Mouse (Mus musculus) frontal cortex, postnatal 10 days (tissue): ENCODE measurements at regions not wholly inside any gene's neighbourhood (a gene's known extent, or its start where the extent isn't known, plus 50 kb on each side); places are given as distances from the start of the nearest gene placed in this dataset.
A peak's percentile ranks its signal among the peaks of the same experiment; 100 is the strongest.

ENCODE experiments used
- DNase-seq, 2 experiments: peaks; one replicate each; pipeline ENCODE4 v3.0.0; 2022; ENCODE audit warnings: low spot score in 2 of 2, mixed read lengths in 1 of 2

- DNase-seq, result no peak
These were observed 66.8 kb upstream of the Zbtb20 start for GRCm38 (mm10) chr16:42808864-42809263.

- DNase-seq, result no peak
These were observed 68.1 kb upstream of the Zbtb20 start for GRCm38 (mm10) chr16:42807536-42807935.

DNA sequence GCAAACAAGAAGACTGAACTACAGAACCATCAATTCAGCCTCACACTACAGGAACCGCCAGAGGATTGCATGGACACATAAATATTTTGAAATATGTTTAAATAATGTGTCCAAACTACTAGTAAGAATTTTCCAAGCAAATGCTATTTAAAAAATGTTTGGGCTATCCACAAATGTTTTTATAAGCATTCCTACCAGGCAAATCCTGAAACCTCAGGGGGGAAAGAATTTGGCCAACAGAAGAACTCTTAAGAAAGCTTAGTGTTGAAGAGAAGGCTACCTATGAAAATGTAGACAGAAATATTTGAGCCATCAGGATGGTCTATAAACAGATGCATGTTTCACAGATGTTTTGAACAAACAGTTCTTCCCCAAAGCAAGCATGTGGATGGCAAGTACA, 72.1 kb upstream of the Zbtb20 start:
- no peak for DNase-seq

GRCm38 (mm10) chr16:42792571-42792970, 83.1 kb upstream of the Zbtb20 start:
- DNase-seq, result no peak

DNA sequence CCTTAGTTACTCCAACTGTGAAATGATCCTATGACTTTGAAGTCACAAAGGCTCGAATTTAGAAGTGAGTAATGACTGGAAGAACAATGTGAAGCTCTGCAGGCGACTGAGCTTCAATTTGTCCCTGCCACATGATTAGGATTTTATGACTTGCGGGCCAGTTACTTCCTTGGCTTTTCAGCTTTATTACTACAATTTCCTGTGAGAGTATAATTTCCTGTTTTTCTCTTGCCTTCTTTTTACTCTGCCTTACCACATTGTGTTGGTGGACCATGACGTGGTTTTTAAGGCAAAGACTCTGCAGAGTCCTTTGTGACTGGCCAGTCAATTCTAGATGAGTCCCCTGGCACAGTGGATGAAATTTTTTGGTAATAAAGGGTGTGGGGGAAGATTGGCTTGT, 91.0 kb upstream of the Zbtb20 start:
- no peak for DNase-seq

DNA sequence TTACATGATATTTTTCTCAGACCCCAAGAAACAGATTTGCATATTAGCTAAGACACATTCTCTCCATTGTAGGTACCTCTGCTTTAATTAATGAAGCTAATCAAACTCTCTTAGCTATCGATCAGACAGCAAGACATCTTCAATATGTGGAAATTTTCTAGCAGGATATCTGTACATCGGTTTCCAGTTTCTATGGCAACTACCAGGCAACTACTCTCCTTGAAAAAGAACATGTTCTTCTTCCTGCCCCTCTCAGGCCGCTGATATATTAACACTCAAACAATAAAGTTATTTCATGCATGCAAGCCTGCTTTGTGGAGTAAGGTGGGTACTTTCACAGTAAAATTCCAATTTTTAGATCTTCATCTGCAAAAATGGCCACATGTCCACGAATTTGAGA, 91.7 kb upstream of the Zbtb20 start:
- no peak for DNase-seq

- DNase-seq, result peak; percentile 24 to 38
These were observed 93.5 kb upstream of the Zbtb20 start for GRCm38 (mm10) chr16:42782091-42782679.

GRCm38 (mm10) chr16:42781096-42782071, 94.3 kb upstream of the Zbtb20 start:
- DNase-seq, result no peak

GRCm38 (mm10) chr16:42779957-42780356, 95.7 kb upstream of the Zbtb20 start:
- DNase-seq, result no peak

GRCm38 (mm10) chr16:42772640-42773039, 103.0 kb upstream of the Zbtb20 start:
- DNase-seq, result no peak

GRCm38 (mm10) chr16:42770199-42770598, 105.5 kb upstream of the Zbtb20 start:
- DNase-seq, result no peak

- no peak for DNase-seq
These were observed 127.0 kb upstream of the Zbtb20 start for GRCm38 (mm10) chr16:42748681-42749080.

DNA sequence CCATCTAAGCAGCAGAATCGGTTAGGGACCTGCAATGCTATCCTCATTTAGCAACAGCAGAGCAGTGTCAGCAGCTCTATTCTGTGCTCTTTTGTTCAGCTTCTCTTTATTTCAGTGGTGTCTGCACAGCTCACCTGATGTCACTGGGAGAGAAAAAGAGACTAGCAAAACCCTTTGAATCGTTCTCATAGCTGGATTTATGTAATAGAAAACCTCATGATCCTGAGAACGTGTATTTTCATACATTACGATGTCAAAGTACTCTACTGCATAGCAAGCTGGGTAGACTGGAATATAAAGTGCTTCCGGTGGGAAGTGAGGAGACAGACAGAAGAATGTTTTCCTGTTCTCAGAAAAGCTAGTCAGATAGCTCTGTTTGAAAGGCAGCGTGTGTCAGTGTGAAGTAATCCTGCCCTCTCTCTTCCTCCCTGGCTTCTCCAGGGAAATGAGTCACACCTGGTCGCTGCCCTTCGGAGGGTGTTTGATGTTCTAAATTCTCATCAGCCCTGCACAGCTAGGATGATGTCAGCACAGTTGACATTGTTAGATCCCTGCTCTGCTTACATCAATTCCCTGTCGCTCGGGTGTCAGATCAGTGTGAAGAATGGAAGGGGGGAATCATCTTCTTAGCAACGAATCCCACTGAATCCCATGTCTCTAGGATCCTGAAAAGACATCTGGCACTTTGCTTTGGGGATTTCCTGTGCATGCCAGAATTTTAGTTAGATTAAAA, 129.6 kb upstream of the Zbtb20 start:
- DNase-seq, result peak in 1 of 2 experiments; percentile 13

- no peak for DNase-seq
These were observed 132.1 kb upstream of the Zbtb20 start for GRCm38 (mm10) chr16:42743538-42743937.

GRCm38 (mm10) chr16:42743120-42743519, 132.6 kb upstream of the Zbtb20 start:
- DNase-seq, result no peak

- no peak for DNase-seq
These were observed 147.9 kb upstream of the Zbtb20 start for GRCm38 (mm10) chr16:42727826-42728225.

- DNase-seq, result no peak
These were observed 155.8 kb upstream of the Zbtb20 start for GRCm38 (mm10) chr16:42719915-42720314.

GRCm38 (mm10) chr16:42718452-42718851, 157.2 kb upstream of the Zbtb20 start:
- no peak for DNase-seq

DNA sequence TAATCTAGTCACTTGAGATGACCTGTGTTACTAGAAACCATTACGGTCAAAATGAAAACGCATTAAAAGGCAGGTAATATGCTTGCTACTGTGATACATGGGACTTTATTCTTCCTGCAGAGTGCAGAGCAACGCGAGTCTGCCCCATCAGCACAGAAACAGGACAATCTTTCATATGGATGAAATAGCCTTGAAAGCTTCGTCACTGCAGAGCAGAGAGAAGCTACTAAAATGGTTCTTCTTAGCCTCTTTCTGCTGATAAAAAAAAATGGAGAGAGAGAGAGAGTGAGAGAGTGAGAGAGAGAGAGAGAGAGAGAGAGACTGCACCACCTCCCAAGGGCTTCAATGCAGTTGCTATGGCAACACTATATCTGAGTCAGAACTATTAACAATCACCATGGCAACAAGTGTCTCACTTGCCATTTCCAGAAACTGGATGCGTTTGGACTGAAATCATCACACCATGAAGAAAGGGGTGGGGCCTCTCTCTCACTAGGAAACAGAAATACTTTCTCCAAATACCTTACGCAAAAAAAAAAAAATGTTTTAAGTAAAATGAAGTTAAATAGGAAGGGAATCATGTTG, 157.8 kb upstream of the Zbtb20 start:
- DNase-seq, result peak; percentile 40 to 70

- DNase-seq, result peak in 1 of 2 experiments; percentile 7
These were observed 158.4 kb upstream of the Zbtb20 start for GRCm38 (mm10) chr16:42717075-42717827.

DNA sequence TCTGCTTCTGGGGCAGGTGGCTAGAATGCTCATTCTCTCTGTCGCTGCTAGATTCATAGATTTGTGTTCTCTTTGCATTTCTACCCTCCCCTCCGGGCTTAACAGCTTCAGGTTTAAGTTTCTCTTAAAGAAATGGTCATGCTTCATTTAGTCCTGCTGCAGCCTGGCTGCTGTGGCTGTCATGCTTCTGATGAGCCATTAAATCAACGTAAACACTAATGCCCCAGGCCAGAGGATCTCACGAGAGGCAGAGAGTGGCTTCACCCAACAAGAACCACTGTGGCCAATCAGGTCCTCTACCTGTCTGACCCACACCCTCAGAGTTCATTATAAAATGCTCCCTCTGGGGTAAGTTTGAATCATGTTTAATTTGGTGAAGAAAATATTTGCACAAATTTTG, 173.0 kb upstream of the Zbtb20 start:
- no peak for DNase-seq
